19 mouse cellular contexts compared by ENCODE assay signal in the genomic region with DNA sequence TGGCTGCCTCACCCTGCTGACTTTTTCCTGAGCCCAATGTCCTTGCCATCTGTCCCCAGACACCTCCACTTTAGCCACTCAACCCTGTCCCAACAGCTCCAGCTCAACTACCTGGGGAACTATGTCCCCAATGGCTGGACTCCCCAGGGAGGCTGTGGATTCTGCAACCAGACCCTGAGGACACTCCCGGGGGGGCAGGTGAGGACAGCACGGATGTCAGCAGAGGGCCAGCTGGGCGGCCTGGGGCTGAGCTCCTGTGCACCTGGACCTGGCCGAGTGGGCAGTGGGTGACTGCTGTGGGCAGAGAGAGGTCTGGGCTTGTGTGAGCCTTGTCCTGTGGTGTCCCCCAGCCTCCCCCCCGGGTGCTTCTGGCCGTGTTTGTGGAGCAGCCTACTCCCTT. TPM values are rescaled to one million over a fixed set of nuclear protein-coding genes. Genes with fewer than 3 reads are reported as not detected.
A peak's percentile ranks its signal among the peaks of the same experiment; 100 is the strongest.
DNase-seq lines count a peak whose midpoint lies in the region; TF ChIP-seq lines count a peak whose summit lies in the region.
"Had no signal": no experiment of that assay in that cellular context is flagged by ENCODE, and none has a peak within 500 bp of the region (broad histone marks: within the 10 kb centered on the region; RNA-seq: fewer than 3 reads in every experiment).

No protein-coding gene starts in this region.

- intact Hi-C loops in gastrocnemius, adult 2 months (cut with DNase I) = no loop called here
- intact Hi-C loops in left cerebral cortex, postnatal 4 days (cut with DNase I) = no loop called here

- peak; percentile 31 for DNase-seq in cerebellum, adult 9-10 months
- DNase-seq in cerebellum, postnatal 25 days = no peak
- peak; percentile 13 for DNase-seq in gastrocnemius, adult 2 months
- no peak for DNase-seq in gastrocnemius, postnatal 10 days
- peak; percentile 26 for DNase-seq in left cerebral cortex, postnatal 4 days
- DNase-seq in left cerebral cortex, adult 11 months (ENCODE audit: low spot score) = no peak
- DNase-seq: adrenal gland, adult 2 months; adrenal gland, postnatal 10 days; adrenal gland, postnatal 25 days; cerebellum, adult 11 months; cerebellum, adult 8-10 months; cerebellum, postnatal 36 days; embryo, embryonic 11 days had no signal

- no peak for TF ChIP-seq CTCF in gastrocnemius, adult 2 months (IDR thresholded peaks at IDR 0.05)

- no peak overlapping the region for H3K4me3 ChIP-seq in gastrocnemius, adult 2 months
- H3K4me3 ChIP-seq: embryonic facial prominence, embryonic 15.5 days; erythroblast, embryonic 14.5 days; forebrain, embryonic 10.5 days; forebrain, embryonic 12.5 days had no signal

- no peak overlapping the region for H3K27ac ChIP-seq in gastrocnemius, adult 2 months
- H3K27ac ChIP-seq: embryonic facial prominence, embryonic 13.5 days; embryonic facial prominence, embryonic 15.5 days; forebrain, embryonic 10.5 days; forebrain, embryonic 12.5 days had no signal

RNA-seq across cellular contexts. Expression of a gene that starts 2.0 kb away (rescaled TPM):
- total RNA-seq in gastrocnemius, adult 2 months (2021) = 10 to 100 TPM; 61.2 to 79.6 TPM
- total RNA-seq in gastrocnemius, postnatal 10 days (2021) = 10 to 100 TPM; 39.8 to 41.8 TPM
- total RNA-seq in left cerebral cortex, postnatal 4 days (2021) = 10 to 100 TPM; 90.8 to 93.9 TPM

RNA-seq across cellular contexts. Expression of a gene that starts 3.0 kb away (rescaled TPM):
- total RNA-seq in gastrocnemius, adult 2 months (2021) = 10 to 100 TPM; 15.2 to 20.6 TPM
- total RNA-seq in gastrocnemius, postnatal 10 days (2021) = 10 to 100 TPM; 21.3 to 33.5 TPM
- total RNA-seq in left cerebral cortex, postnatal 4 days (2021) = 10 to 100 TPM; 46.7 to 52.1 TPM

RNA-seq across cellular contexts. Expression of a gene that starts 23.4 kb away (rescaled TPM):
- total RNA-seq in gastrocnemius, adult 2 months (2021) = 1 to 10 TPM; 2.1 to 2.3 TPM
- total RNA-seq in gastrocnemius, postnatal 10 days (2021) = 1 to 10 TPM; 2.5 to 2.6 TPM
- total RNA-seq in left cerebral cortex, postnatal 4 days (2021) = under 1 TPM; 0.46 to 0.54 TPM

RNA-seq across cellular contexts. Expression of a gene that starts 36.4 kb away (rescaled TPM):
- total RNA-seq in gastrocnemius, adult 2 months (2021) = not detected
- total RNA-seq in gastrocnemius, postnatal 10 days (2021) = under 1 TPM; 0.21 to 0.45 TPM
- total RNA-seq in left cerebral cortex, postnatal 4 days (2021) = 10 to 100 TPM; 48.5 to 78.9 TPM
- total RNA-seq: common myeloid progenitor, adult 5-6 weeks had no signal

RNA-seq across cellular contexts. Expression of a gene that starts 36.7 kb away (rescaled TPM):
- 100 to 1,000 TPM; 179 to 181 TPM for total RNA-seq in gastrocnemius, adult 2 months (2021)
- 100 to 1,000 TPM; 151 to 154 TPM for total RNA-seq in gastrocnemius, postnatal 10 days (2021)
- 100 to 1,000 TPM; 193 to 195 TPM for total RNA-seq in left cerebral cortex, postnatal 4 days (2021)

Comparison
In these comparisons a context has a peak if more than half of its experiments do, and no peak if none do; other contexts are left out.
1. DNase-seq: peak in cerebellum, adult 9-10 months (single experiment), gastrocnemius, adult 2 months (single experiment) and left cerebral cortex, postnatal 4 days (single experiment); none in cerebellum, postnatal 25 days (0 of 2), gastrocnemius, postnatal 10 days (single experiment) and left cerebral cortex, adult 11 months (single experiment).